Mouse (Mus musculus): ENCODE measurements around the gene Glmp.
"Not testable (repeated sequence)": the region's sequence is repeated elsewhere in the genome, so short reads cannot be mapped to it uniquely, and the experiment has no call there.

Gene Glmp

GRCm38 (mm10) chr3:88324951-88325405 lies at the start of gene Glmp:
Gene Glmp (plus strand): TSS chr3:88325023.
- peak; percentile 84 for DNase-seq (ENCODE audit: low read depth, low spot score)

- peak; percentile 44 for DNase-seq (ENCODE audit: low read depth, low spot score)
These were observed 48.7 kb upstream of the Glmp start for GRCm38 (mm10) chr3:88276121-88276520.

GRCm38 (mm10) chr3:88276529-88277143 lies 48.2 kb upstream of the Glmp start:
- DNase-seq (ENCODE audit: low read depth, low spot score) = peak; percentile 89

DNA sequence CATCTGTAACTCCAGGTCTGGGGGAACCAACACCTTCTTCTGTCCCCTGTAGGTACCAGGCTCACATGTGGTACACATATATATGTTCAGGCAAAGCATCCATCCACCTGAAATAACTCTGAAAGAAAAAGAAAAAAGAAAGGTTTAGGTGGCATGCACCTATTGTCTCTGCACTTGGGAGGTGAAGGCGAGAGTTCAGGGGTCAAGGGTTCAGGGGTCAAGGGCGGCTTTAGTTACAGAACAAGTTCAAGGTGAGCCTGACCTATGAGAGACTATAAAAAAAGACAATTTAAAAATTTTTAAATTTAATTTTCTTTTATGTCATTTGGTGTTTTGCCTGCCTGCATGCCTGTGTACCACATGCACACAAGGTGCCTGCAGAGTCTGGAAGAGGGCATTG lies 44.8 kb upstream of the Glmp start:
- peak; percentile 56 for DNase-seq (ENCODE audit: low read depth, low spot score)

DNA sequence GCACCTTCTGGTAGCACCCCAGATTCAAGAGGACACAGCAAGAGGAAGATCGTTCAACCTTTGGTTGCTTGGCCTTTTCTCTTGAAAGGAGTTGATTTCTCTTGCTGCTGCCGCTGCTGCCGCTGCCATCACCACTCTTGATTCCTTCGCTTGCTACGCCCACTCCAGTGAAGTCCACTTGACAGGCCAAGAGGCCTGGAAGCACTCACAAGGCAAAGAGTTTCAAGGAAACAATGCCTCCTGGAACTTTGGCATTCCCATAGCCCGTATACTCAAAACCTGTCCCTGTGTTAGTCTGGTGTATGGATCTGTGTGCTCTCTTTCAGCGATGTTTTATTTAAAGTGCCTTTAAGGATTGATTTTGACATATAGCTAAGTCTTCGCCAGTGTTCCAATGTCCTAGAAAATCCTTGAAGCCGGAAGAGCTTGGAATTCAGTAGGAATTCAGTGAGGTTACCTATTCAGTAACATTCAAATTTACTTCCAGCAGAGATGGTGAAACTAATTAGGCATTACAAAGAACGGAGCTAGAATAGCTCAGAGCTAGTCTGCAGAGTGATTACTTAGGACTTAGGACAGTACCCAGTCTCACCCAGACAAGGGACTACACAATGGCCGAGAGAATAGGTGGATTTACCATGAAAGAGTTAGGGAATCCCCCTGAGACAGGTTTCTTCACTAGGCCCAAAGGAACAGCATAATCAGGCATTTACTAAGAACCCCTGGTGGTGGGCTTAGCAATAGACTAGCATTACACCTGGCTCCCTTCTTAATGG lies 43.5 kb upstream of the Glmp start:
- DNase-seq (ENCODE audit: low read depth, low spot score) = peak; percentile 93

GRCm38 (mm10) chr3:88284815-88285564 lies 39.8 kb upstream of the Glmp start:
- peak; percentile 70 for DNase-seq (ENCODE audit: low read depth, low spot score)

GRCm38 (mm10) chr3:88285565-88285895 lies 39.3 kb upstream of the Glmp start:
- DNase-seq (ENCODE audit: low read depth, low spot score) = not testable (repeated sequence)

- no peak for DNase-seq (ENCODE audit: low read depth, low spot score)
These were observed 37.7 kb upstream of the Glmp start, which contains the start of gene Gm38392 for GRCm38 (mm10) chr3:88287110-88287509. Gene Gm38392 (minus strand): TSS chr3:88287210.

GRCm38 (mm10) chr3:88288133-88288713 lies 36.6 kb upstream of the Glmp start:
- DNase-seq (ENCODE audit: low read depth, low spot score) = peak; percentile 76

DNA sequence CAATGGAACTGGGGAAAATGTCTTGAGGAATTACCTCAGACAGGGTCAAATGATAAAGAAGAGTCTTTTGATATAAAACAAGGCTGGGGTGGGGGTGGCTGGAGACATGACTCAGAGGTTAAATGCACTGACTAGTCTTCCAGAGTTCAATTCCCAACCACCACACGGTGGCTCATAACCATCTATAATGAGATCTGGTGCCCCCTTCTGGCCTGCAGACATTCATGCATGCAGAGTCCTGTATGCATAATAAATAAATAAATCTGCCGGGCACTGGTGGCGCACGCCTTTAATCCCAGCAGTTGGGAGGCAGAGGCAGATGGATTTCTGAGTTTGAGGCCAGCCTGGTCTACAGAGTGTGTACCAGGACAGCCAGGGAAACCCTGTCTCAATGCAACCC lies 32.9 kb upstream of the Glmp start:
- DNase-seq (ENCODE audit: low read depth, low spot score) = peak; percentile 79

DNA sequence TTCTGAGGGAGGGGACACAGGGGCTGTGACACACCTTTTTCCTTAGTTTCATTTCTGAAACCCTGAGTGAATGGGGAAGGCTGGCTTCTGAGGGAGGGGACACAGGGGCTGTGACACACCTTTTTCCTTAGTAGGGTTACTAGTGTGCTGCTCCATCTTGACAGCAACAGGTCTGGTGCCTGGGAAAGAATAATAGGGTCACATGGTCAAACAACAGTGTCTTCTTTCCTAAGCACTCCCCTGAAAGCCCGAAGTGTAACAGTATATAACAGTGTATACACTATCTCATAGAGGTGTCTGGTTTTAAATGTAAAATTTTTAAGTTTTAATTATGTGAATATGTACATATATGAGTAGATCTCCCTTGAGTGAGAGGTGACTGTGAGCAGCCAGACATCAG lies 29.6 kb upstream of the Glmp start:
- DNase-seq (ENCODE audit: low read depth, low spot score) = not testable (repeated sequence)

- DNase-seq (ENCODE audit: low read depth, low spot score) = no peak
These were observed 28.7 kb upstream of the Glmp start for GRCm38 (mm10) chr3:88296110-88296560.

GRCm38 (mm10) chr3:88296561-88297318 lies 28.1 kb upstream of the Glmp start, which contains the start of the genes Tsacc and Cct3:
Gene Tsacc (minus strand): TSS chr3:88296999.
Gene Cct3 (plus strand): TSS chr3:88297116.
- DNase-seq (ENCODE audit: low read depth, low spot score) = peak; percentile 100

- DNase-seq (ENCODE audit: low read depth, low spot score) = peak; percentile 42
These were observed 27.4 kb upstream of the Glmp start for GRCm38 (mm10) chr3:88297321-88297851.

DNA sequence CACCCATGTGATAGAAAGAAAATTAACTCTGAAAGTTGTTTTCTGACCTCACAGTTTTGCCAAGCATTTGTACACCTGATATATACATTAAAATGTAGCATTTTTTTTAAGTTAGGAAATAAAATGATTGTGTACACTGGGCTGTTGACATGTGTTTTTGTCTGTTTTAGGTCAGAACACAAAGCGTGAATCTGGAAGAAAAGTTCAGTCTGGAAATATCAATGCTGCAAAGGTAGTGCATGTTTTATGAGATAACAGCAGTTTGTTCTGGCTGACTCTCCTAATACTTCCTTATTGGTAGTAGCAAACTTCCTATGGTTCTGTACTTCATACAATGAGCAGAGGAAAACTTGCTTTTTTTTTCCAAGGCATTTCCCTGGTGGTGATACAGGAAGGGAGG lies 25.7 kb upstream of the Glmp start:
- DNase-seq (ENCODE audit: low read depth, low spot score) = no peak

DNA sequence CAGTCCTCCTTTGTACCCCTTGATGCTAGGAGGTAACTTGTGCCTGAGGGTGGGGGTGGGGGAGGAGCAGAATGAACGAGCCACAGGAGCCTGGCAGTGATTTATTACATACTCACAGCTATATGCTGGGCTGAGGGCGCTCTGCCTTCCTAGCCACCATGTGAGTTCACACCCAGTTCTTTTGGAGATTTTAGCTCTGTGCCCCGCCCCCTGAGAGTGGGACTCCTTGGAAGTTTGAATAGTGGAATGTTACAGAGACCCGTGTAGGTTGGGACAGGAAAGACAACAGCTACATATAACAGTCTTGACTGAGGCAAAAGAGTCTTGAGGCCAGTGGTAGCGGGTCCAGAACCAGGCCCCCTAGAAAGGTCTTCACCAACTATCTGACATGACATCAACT lies 4.1 kb downstream of the Glmp start:
- peak; percentile 60 for DNase-seq (ENCODE audit: low read depth, low spot score)

DNA sequence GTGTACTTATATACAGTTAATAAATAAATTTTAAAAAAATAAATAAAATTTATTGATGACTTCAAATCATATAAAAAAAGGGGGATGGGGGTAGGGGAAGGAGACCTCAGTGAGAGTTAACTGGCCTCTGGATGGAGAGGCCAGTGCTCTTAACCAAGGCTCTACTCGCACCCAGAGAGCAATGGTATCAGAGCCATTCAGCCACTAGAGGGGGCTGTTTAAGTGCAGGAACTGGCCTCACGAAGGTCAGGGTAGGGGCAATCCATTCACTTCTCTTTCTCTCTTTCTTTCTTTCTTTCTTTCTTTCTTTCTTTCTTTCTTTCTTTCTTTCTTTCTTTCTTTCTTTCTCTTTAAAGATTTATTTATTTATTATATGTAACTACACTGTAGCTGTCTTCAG lies 6.5 kb downstream of the Glmp start:
- DNase-seq (ENCODE audit: low read depth, low spot score) = peak; percentile 85

DNA sequence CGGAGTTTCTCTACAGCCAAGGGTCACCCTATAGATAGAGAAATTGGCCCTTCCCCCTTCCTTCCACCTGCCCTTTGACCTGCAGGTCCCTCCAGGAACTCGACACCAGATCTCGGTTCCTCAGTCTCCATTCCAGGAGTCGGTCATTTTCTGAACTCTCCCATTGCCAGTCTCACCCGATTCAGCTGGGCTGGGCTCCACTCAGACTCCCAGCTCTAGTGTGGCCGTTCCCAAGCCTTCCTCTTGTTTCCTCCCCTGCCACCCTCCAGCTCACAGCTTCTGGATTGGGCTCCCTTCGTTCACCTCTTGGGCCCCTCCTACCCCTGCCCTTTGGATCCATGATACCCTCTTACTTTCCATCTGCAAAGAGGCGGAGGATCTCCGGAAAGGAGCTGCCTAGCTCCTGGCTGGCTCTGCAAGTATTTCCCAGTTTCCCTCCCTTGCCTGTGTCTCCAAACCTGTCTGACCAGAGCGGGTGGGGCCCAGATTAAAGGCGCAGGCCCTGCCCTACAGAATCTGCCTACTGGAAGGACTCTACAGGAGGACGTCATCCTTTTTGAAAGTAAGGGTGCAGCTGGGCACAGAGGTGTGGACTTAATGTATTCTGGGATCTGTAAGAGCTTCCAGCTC lies 9.3 kb downstream of the Glmp start:
- peak; percentile 72 for DNase-seq (ENCODE audit: low read depth, low spot score)

DNA sequence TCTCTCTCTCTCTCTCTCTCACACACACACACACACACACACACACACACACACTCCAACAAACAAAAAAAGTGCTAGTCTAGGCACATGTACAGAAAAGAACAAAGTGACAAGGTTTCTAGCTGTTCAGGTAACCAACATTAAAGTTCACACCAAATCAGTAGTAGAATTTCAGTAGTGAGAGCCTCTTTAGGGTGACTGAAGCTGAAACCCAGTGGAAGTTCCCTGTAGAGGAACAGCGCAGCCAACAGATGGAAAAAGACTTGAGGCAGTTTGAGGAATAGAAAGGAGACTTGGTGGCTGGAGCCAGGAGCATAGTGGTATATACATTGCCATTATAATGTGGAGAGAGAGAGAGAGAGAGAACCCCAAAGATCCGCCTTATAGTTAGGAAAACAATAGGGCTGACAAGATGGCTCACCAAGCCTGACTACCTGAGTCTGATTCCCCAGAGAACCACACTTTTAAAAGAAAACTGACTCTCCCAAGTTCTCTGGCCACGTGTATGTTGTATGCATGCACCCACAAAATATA lies 10.1 kb downstream of the Glmp start:
- DNase-seq (ENCODE audit: low read depth, low spot score) = peak; percentile 27

- DNase-seq (ENCODE audit: low read depth, low spot score) = no peak
These were observed 10.7 kb downstream of the Glmp start for GRCm38 (mm10) chr3:88335436-88336053.
